Mouse (Mus musculus): Measurements from ENCODE around the gene Cyb561a3. TPM values are rescaled to one million over a fixed set of nuclear protein-coding genes. Genes with fewer than 3 reads are reported as not detected.
"Not testable (repeated sequence)": the region's sequence is repeated elsewhere in the genome, so short reads cannot be mapped to it uniquely, and the experiment has no call there.

Gene Cyb561a3
- total RNA-seq (2021) = 1 to 10 TPM; 9.5 to 10.0 TPM

- intact Hi-C loops (cut with DNase I) = loop anchor here (1.0 kb wide), 1 partner anchor 27 kb away; no protein-coding TSS in a partner anchor
- peak; percentile 86 for DNase-seq (ENCODE audit: low spot score)
Observed at GRCm38 (mm10) chr19:10576690-10577561, at the start of gene Cyb561a3, which contains the start of gene Tmem138. Gene Cyb561a3, plus strand, starts transcription at chr19:10577172. Gene Tmem138, minus strand, starts transcription at chr19:10577362.

GRCm38 (mm10) chr19:10530082-10530481, 46.9 kb upstream of the Cyb561a3 start:
- intact Hi-C loops (cut with DNase I) = no loop called here
- no peak for DNase-seq (ENCODE audit: low spot score)

GRCm38 (mm10) chr19:10539454-10539853, 37.5 kb upstream of the Cyb561a3 start:
- intact Hi-C loops (cut with DNase I) = no loop called here
- no peak for DNase-seq (ENCODE audit: low spot score)

- DNase-seq (ENCODE audit: low spot score) = peak; percentile 72
- intact Hi-C loops (cut with DNase I) = loop anchor here (2.0 kb wide), 3 partner anchors 19 to 49 kb away; partner anchors contain the start of genes Ddb1, Sdhaf2 and Tkfc
Observed at GRCm38 (mm10) chr19:10555624-10556510, 21.1 kb upstream of the Cyb561a3 start, which contains the start of gene Tmem216. Gene Tmem216, minus strand, starts transcription at chr19:10556238.

GRCm38 (mm10) chr19:10557001-10557400, 20.0 kb upstream of the Cyb561a3 start:
- intact Hi-C loops (cut with DNase I) = loop anchor here (2.0 kb wide), 1 partner anchor 48 kb away; the partner anchor contains the start of genes Ddb1 and Tkfc
- DNase-seq (ENCODE audit: low spot score) = no peak

GRCm38 (mm10) chr19:10557430-10557829, 19.5 kb upstream of the Cyb561a3 start:
- intact Hi-C loops (cut with DNase I) = loop anchor here (2.0 kb wide), 1 partner anchor 47 kb away; the partner anchor contains the start of genes Ddb1 and Tkfc
- no peak for DNase-seq (ENCODE audit: low spot score)

GRCm38 (mm10) chr19:10557837-10558375, 19.1 kb upstream of the Cyb561a3 start:
- intact Hi-C loops (cut with DNase I) = loop anchor here (2.0 kb wide), 1 partner anchor 47 kb away; the partner anchor contains the start of genes Ddb1 and Tkfc
- DNase-seq (ENCODE audit: low spot score) = not testable (repeated sequence)

- no peak for DNase-seq (ENCODE audit: low spot score)
- intact Hi-C loops (cut with DNase I) = no loop called here
Observed at GRCm38 (mm10) chr19:10560108-10560507, 16.9 kb upstream of the Cyb561a3 start.

- intact Hi-C loops (cut with DNase I) = no loop called here
- DNase-seq (ENCODE audit: low spot score) = peak; percentile 46
Observed at GRCm38 (mm10) chr19:10561558-10562314, 15.2 kb upstream of the Cyb561a3 start.

- no peak for DNase-seq (ENCODE audit: low spot score)
- intact Hi-C loops (cut with DNase I) = no loop called here
Observed at GRCm38 (mm10) chr19:10562351-10562750, 14.6 kb upstream of the Cyb561a3 start.

- DNase-seq (ENCODE audit: low spot score) = no peak
- intact Hi-C loops (cut with DNase I) = no loop called here
Observed at GRCm38 (mm10) chr19:10564278-10564677, 12.7 kb upstream of the Cyb561a3 start.

GRCm38 (mm10) chr19:10565217-10565616, 11.8 kb upstream of the Cyb561a3 start:
- intact Hi-C loops (cut with DNase I) = no loop called here
- no peak for DNase-seq (ENCODE audit: low spot score)

- DNase-seq (ENCODE audit: low spot score) = no peak
- intact Hi-C loops (cut with DNase I) = no loop called here
Observed at GRCm38 (mm10) chr19:10569627-10570026, 7.3 kb upstream of the Cyb561a3 start.

- intact Hi-C loops (cut with DNase I) = no loop called here
- no peak for DNase-seq (ENCODE audit: low spot score)
Observed at GRCm38 (mm10) chr19:10580102-10580501, 3.1 kb downstream of the Cyb561a3 start.

GRCm38 (mm10) chr19:10580761-10581160, 3.8 kb downstream of the Cyb561a3 start:
- DNase-seq (ENCODE audit: low spot score) = no peak
- intact Hi-C loops (cut with DNase I) = no loop called here

- intact Hi-C loops (cut with DNase I) = no loop called here
- no peak for DNase-seq (ENCODE audit: low spot score)
Observed at GRCm38 (mm10) chr19:10581984-10582383, 5.0 kb downstream of the Cyb561a3 start.

- no peak for DNase-seq (ENCODE audit: low spot score)
- intact Hi-C loops (cut with DNase I) = no loop called here
Observed at GRCm38 (mm10) chr19:10583550-10584146, 6.7 kb downstream of the Cyb561a3 start.

GRCm38 (mm10) chr19:10585112-10585511, 8.1 kb downstream of the Cyb561a3 start:
- intact Hi-C loops (cut with DNase I) = no loop called here
- DNase-seq (ENCODE audit: low spot score) = no peak

GRCm38 (mm10) chr19:10587231-10587630, 10.3 kb downstream of the Cyb561a3 start:
- DNase-seq (ENCODE audit: low spot score) = no peak
- intact Hi-C loops (cut with DNase I) = no loop called here

All from heart, postnatal 25 days (tissue).